Mouse (Mus musculus) kidney, embryonic 15.5 days (tissue): ENCODE results near the gene Ifnar2. TPM values are rescaled to one million over a fixed set of nuclear protein-coding genes. Genes with fewer than 3 reads are reported as not detected.

ENCODE experiments used
- ATAC-seq: fragments of 200-750 bp; cut with Nextera tagmentation; replicated peaks from 2 replicates; pipeline ENCODE4 v1.8.0; 2017; ENCODE audit warnings: moderate TSS enrichment; ENCODE audit not compliant: low FRiP score
- H3K27ac ChIP-seq: fragments of 300-500 bp; sonication (generic); 2 replicates; pipeline ENCODE4 v1.5.1; 2015; ENCODE audit warnings: mild to moderate bottlenecking, inconsistent platforms
- H3K27me3 ChIP-seq: fragments of 300-500 bp; sonication (generic); 2 replicates; pipeline ENCODE4 v1.6.1; 2015; ENCODE audit warnings: inconsistent platforms
- H3K36me3 ChIP-seq: fragments of 300-500 bp; sonication (generic); 2 replicates; pipeline ENCODE4 v1.6.1; 2015; ENCODE audit warnings: inconsistent platforms
- H3K4me1 ChIP-seq: fragments of 300-500 bp; sonication (generic); 2 replicates; pipeline ENCODE4 v1.6.1; 2015; ENCODE audit warnings: inconsistent platforms
- H3K4me2 ChIP-seq: fragments of 300-500 bp; sonication (generic); 2 replicates; pipeline ENCODE4 v1.6.1; 2015; ENCODE audit warnings: moderate library complexity, mild to moderate bottlenecking, inconsistent platforms
- H3K4me3 ChIP-seq: fragments of 300-500 bp; sonication (generic); replicated peaks from 2 replicates; pipeline ENCODE4 v1.5.1; 2015; ENCODE audit warnings: mild to moderate bottlenecking, inconsistent platforms
- H3K9ac ChIP-seq: fragments of 300-500 bp; sonication (generic); 2 replicates; pipeline ENCODE4 v1.6.1; 2015; ENCODE audit warnings: mild to moderate bottlenecking, inconsistent platforms
- H3K9me3 ChIP-seq: fragments of 300-500 bp; sonication (generic); replicated peaks from 2 replicates; pipeline ENCODE4 v1.6.1; 2016; ENCODE audit warnings: inconsistent platforms
- WGBS: fragments of 180-500 bp; shearing (Covaris S2); methylation state at CpG from one replicate; pipeline ENCODE4 v1.1.7; 2015; ENCODE audit warnings: mixed read lengths; 5-methylcytosine and 5-hydroxymethylcytosine counted together
- polyA plus RNA-seq: library from polyadenylated mRNA; unstranded; fragments of >200 nt; fragmentation: Nextera tagmentation; extraction: Ambion mirVana; gene quantifications from 2 replicates; pipeline ENCODE4 v1.2.1, GENCODE M21; 2015

Gene Ifnar2
- polyA plus RNA-seq, 1 experiment from 2014 or later = 50.5 TPM

DNA sequence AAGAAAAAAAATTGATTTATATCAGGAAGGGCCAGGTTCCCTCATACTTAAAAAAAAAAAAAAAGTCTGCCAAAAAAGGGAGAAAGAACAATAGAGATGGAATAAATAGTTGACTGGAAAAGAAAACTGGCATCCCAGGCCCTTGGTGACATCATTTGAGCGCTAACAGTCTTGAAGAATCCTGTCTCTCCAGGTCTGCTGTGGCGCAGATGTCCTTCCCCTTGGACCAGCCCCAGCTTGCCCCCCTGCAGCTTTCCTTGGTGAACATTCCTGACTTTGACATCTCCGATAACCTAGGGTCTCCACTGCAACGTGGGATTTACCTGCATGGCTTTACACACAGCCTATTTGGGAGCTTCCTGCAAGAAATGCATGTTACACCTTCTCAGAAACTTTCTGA lies 9.0 kb downstream of the Ifnar2 start:
- no peaks in the 10 kb centered on the region for H3K27me3 ChIP-seq
- no peak overlapping the region for H3K9ac ChIP-seq
- ATAC-seq = no peak
- peaks cover 27% of the 10 kb centered on the region for H3K36me3 ChIP-seq
- no peak overlapping the region for H3K4me2 ChIP-seq
- H3K4me1 ChIP-seq = peaks cover 38% of the 10 kb centered on the region
- no peak overlapping the region for H3K4me3 ChIP-seq
- H3K27ac ChIP-seq = no peak overlapping the region
- WGBS = 84% methylated on average over 4 of the region's 4 CpGs
- H3K9me3 ChIP-seq = no peaks in the 10 kb centered on the region

DNA sequence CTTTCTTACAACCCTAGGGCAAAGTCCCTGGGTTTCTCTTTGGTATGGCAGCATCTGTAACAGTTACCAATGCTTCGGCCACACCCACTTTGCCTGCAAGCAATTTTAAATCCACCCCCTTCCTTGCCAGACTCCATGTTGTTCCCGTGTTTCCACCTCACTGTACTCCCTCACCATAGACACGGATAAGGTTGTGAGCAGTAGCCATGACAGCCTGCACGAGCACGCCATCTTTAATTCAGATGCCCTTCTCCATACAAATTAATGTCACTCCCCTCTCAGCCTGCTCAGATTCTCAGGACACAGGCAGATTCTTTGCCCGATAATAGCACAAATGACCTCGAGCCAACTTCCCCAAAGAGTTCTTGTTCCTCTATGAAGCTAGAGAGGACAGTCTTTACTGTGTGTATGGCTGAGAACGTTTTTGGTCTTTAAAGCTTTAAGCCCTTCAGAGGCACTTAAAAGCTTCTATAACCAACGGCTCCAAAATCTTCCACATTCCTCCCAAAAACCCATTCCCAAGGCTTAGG lies 9.7 kb downstream of the Ifnar2 start:
- Histone ChIP-seq H3K4me3 (no peak overlapping the region), H3K9ac (no peak overlapping the region), H3K4me1 (peaks cover 38% of the 10 kb centered on the region), H3K36me3 (peaks cover 31% of the 10 kb centered on the region), H3K27me3 (no peaks in the 10 kb centered on the region), H3K9me3 (no peaks in the 10 kb centered on the region), H3K4me2 (no peak overlapping the region), H3K27ac (no peak overlapping the region)
- WGBS = 91% methylated on average over 9 of the region's 9 CpGs
- no peak for ATAC-seq

DNA sequence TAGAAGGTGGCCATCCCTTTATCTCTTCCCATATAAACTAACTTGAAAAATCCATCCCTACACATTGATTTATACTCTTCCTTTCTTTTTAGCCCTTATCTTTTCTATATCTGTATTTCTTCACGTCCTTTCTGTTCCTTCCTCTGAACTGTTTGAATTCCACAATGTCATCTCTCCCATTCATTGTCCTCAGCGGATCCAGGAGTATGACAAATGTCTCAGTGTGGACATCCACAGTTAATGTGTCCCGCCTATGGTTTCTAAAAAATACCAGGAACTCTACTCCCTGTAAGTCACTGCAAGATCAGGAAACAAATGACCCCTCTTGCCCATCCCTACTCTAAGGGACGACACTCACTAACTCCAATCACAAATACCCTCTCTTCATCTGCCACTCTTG lies 11.6 kb downstream of the Ifnar2 start:
- H3K4me3 ChIP-seq = no peak overlapping the region
- peaks cover 23% of the 10 kb centered on the region for H3K4me1 ChIP-seq
- 65% methylated on average over 4 of the region's 4 CpGs for WGBS
- 0 out of 2 replicates have a peak overlapping the region, but pooled peaks have one; percentile 0 for H3K27ac ChIP-seq
- H3K9me3 ChIP-seq = no peaks in the 10 kb centered on the region
- ATAC-seq = no peak
- H3K27me3 ChIP-seq = no peaks in the 10 kb centered on the region
- peaks cover 45% of the 10 kb centered on the region for H3K36me3 ChIP-seq
- no peak overlapping the region for H3K4me2 ChIP-seq
- no peak overlapping the region for H3K9ac ChIP-seq

DNA sequence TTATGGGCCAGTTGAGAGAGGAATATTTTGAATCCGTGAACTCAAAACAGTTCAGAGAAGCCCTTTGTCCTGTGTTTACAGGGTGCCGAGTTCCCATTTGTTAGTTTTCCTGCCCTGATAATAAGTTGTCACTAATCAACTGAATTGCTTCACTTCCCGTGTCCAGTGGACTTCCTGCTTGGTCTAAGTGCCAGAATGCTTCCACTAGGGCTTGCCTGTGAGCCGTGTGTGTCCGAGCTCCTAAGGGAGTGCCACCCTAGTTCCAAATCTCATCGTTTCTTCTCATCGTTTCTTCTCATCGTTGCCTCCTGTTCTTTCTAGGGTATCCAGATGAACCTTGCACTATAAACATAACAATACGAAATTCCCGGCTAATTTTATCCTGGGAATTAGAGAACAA lies 13.0 kb downstream of the Ifnar2 start:
- no peak overlapping the region for H3K4me2 ChIP-seq
- H3K9ac ChIP-seq = no peak overlapping the region
- peaks cover 55% of the 10 kb centered on the region for H3K36me3 ChIP-seq
- H3K4me1 ChIP-seq = peaks cover 15% of the 10 kb centered on the region
- WGBS = 25% methylated on average over 10 of the region's 10 CpGs
- ATAC-seq = 0 out of 2 replicates have a peak, but pooled peaks have one; percentile 25
- H3K27ac ChIP-seq = peak overlapping the region; percentile 54
- no peaks in the 10 kb centered on the region for H3K27me3 ChIP-seq
- no peak overlapping the region for H3K4me3 ChIP-seq
- H3K9me3 ChIP-seq = 0 out of 2 replicates have a peak, but pooled peaks cover 5% of the 10 kb centered on the region

DNA sequence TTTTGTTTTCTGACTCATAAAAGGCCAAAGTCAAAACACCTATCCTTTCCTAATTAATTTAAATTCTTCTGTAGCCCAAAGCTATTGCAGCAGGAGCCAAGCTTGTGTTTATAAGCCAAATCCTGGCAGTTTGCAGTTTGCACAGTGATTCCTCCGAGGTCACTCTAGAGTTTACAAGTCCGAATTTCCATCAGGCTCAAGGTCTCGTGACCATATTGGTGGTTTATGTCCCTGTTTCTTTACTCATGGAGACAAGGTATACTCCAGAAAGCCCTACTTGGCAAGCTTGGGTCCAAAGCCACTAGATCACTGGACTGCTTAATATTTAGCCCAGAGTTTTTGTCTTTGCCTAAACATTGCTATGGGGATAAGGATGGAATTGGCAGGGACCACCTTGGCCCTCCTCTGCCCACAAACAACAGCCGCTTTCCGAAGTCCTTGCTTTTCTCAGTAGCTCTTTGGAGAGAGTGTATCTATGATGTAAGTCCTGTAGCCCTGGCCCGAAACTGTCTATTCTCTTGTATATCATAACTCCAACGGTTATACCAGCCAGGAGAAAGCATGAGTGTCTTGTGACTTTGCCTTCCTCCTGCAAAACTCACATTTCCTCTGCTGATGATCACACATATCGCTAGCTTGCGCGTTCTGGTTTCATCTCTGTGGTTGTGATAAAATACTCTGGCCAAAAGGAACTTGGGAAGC lies 14.0 kb downstream of the Ifnar2 start:
- Histone ChIP-seq H3K9me3 (0 out of 2 replicates have a peak, but pooled peaks cover 5% of the 10 kb centered on the region), H3K27ac (no peak overlapping the region), H3K4me3 (no peak overlapping the region), H3K4me1 (peaks cover 12% of the 10 kb centered on the region), H3K27me3 (no peaks in the 10 kb centered on the region), H3K4me2 (no peak overlapping the region), H3K9ac (no peak overlapping the region), H3K36me3 (peaks cover 58% of the 10 kb centered on the region)
- ATAC-seq = no peak
- WGBS = 89% methylated on average over 10 of the region's 10 CpGs

DNA sequence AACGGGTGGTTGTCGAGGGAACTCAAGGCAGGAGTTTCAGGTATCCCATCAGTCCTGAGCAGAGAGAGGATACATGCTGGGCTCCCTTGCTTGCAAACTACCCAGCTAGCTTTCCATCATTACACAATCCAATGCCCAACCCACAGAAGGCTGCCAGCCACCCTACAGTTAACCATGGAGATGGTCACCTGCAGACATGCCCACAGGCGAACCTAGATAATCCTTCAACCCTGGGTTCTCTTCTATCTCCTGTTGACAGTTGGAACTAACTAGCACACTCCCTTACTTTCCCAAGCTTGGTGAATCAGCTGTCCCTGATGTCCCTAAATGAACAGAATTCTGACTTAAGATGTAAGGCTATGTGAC lies 14.5 kb downstream of the Ifnar2 start:
- Histone ChIP-seq H3K4me1 (peaks cover 12% of the 10 kb centered on the region), H3K9me3 (0 out of 2 replicates have a peak, but pooled peaks cover 5% of the 10 kb centered on the region), H3K4me2 (no peak overlapping the region), H3K4me3 (no peak overlapping the region), H3K27me3 (no peaks in the 10 kb centered on the region), H3K36me3 (peaks cover 60% of the 10 kb centered on the region), H3K27ac (no peak overlapping the region), H3K9ac (no peak overlapping the region)
- no peak for ATAC-seq
- WGBS = 90% methylated on average over 3 of the region's 3 CpGs

DNA sequence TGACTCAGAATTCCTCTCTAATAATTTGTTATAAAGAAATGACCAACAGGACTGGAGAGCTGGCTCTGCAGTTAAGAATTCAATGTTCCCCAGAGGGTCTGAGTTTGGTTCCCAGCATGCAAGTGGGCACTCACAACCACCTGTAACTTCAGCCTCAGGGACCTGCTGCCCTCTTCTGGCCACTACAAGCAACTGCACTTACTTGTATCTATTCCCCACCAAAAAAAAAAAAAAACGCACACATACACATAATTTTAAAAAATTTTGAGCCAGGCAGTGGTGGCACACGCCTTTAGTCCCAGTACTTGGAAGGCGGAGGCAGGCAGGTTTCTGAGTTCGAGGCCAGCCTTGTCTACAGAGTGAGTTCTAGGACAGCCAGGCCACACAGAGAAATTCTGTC lies 17.5 kb downstream of the Ifnar2 start:
- 96% methylated on average over 4 of the region's 4 CpGs for WGBS
- peaks cover 76% of the 10 kb centered on the region for H3K36me3 ChIP-seq
- no peak overlapping the region for H3K4me2 ChIP-seq
- H3K9me3 ChIP-seq = 0 out of 2 replicates have a peak, but pooled peaks cover 5% of the 10 kb centered on the region
- H3K27me3 ChIP-seq = no peaks in the 10 kb centered on the region
- no peak overlapping the region for H3K27ac ChIP-seq
- H3K9ac ChIP-seq = no peak overlapping the region
- H3K4me3 ChIP-seq = no peak overlapping the region
- H3K4me1 ChIP-seq = peaks cover 9% of the 10 kb centered on the region
- no peak for ATAC-seq

DNA sequence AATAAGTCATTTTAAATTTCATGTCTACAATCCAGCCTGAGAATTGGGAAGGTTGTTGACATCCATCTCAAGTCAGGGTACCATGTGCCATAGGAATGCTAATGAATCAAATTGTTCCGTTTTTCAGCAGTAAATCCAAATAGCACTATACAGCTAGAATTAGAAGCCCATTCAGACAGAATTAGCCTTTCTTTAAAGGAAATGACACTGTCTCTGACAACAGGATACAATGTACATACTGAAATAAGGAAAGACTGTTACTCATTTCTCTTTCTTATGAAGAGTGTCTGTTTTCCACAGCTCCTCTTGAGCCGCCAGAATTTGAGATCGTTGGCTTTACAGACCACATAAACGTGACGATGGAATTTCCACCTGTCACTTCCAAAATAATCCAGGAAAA lies 18.8 kb downstream of the Ifnar2 start, which contains the start of gene Gm21970:
Gene Gm21970 (plus strand): TSS at position 301 of the 400 bp plus-strand sequence.
- ATAC-seq = no peak
- H3K27me3 ChIP-seq = no peaks in the 10 kb centered on the region
- H3K27ac ChIP-seq = no peak within 1 kb of the TSS
- H3K4me2 ChIP-seq = no peak within 1 kb of the TSS
- 79% methylated on average over 5 of the region's 5 CpGs for WGBS
- H3K9ac ChIP-seq = no peak within 1 kb of the TSS
- H3K4me3 ChIP-seq = no peak within 1 kb of the TSS
- 0 out of 2 replicates have a peak, but pooled peaks cover 5% of the 10 kb centered on the region for H3K9me3 ChIP-seq
- no peaks in the 10 kb centered on the region for H3K4me1 ChIP-seq
- peaks cover 86% of the 10 kb centered on the region for H3K36me3 ChIP-seq

DNA sequence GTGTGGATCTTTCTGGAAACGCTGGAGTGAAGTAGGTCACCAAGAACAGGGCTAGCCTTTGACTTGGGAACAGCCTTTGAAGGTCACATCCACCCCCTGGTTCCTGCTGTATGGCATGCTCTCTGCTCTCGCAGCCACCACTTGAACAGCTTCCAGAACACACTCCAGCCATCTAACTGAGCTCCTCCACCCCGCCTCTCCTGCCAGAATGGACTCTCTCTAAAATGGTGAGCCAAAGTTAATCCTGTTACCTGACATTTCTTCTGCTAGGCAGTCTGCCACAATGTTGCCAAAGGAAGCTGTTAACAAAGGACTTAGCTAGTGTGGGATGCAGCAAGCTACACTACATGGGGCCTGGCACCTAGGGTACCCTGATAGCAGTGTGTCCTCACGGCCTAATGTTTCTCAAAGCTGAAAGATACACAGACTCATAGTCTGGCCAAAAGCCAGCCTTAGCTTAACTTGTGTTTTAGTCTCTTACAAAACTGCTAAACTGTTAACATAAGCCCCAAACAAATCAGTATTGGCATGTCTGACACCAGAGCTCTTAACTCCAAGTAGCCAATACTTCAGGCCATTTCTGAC lies 22.3 kb downstream of the Ifnar2 start:
- 82% methylated on average over 4 of the region's 4 CpGs for WGBS
- H3K27ac ChIP-seq = no peak overlapping the region
- 0 out of 2 replicates have a peak, but pooled peaks cover 2% of the 10 kb centered on the region for H3K9me3 ChIP-seq
- no peaks in the 10 kb centered on the region for H3K4me1 ChIP-seq
- no peaks in the 10 kb centered on the region for H3K27me3 ChIP-seq
- H3K9ac ChIP-seq = no peak overlapping the region
- no peak for ATAC-seq
- H3K36me3 ChIP-seq = peaks cover 53% of the 10 kb centered on the region
- no peak overlapping the region for H3K4me2 ChIP-seq
- no peak overlapping the region for H3K4me3 ChIP-seq

DNA sequence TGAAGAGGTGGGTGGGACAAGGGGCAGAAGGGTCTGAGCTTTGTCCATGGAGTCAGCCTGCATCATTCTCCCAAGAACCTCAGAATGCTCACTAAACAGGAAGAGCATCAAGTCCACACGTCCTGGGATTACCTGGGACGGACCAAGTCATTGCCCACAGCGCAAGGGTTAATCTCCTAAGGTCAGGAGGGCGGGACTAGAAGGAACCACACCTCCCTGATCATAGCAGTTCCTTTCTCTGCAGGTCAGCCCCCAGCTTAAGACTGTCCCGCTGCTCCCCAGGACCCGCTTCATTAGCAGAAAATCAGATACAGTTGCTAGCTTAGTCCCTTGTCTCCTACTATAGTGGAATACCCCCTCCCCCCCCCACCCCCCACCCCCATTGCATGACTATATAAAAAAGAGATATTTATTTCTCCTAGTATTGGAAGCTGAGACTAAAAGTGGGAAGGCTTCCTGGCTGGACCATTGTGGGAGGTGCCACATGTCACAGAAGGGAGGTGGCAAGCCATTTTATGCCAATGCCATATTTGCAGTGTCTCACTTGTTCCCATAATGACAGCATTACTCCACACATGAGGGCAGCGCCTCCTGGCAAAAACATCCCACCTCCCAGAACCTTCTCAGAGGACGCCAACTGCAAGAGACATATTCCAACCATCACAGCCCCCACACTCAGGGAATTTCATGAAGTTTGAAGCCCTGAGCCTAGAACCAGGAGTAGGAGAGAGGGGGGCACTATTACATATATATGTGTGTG lies 23.2 kb downstream of the Ifnar2 start:
- 63% methylated on average over 8 of the region's 8 CpGs for WGBS
- H3K4me2 ChIP-seq = no peak overlapping the region
- H3K9ac ChIP-seq = no peak overlapping the region
- peaks cover 54% of the 10 kb centered on the region for H3K36me3 ChIP-seq
- H3K4me3 ChIP-seq = no peak overlapping the region
- no peaks in the 10 kb centered on the region for H3K4me1 ChIP-seq
- H3K9me3 ChIP-seq = no peaks in the 10 kb centered on the region
- no peak; the same call in 1 of the 2 replicates for ATAC-seq
- no peaks in the 10 kb centered on the region for H3K27me3 ChIP-seq
- H3K27ac ChIP-seq = no peak overlapping the region

DNA sequence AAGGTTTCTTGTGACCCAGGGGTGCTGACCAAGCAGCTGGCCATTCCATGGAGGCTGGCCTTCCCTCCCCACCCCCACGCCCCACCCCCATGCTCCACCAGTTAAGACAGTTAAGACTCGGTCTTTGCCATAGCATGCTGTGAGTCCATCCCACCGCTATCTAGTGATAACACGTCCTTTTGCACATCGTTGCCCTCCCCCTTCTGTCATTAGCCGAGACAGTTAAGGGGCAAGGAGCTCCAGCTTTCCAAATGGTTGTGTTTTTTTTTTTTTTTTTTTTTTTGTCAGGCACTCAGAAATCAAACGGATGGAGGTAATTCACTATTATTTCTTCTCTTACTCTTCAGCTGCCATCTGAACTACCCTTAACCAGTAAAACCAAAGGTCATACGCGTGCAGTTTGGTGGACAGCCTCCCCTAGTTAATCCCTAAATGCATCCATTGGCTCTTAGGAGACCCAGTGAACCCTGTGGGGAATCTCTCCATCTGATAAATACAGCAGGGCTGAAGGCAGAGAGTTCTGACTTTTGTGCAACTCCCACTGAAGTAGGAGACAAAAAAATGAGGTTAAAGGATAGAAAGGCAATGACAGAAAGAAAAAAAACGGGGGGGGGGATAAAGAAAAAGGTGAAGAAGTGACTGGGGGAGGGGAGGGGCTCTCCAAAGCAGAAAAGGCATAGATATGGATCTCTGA lies 24.4 kb downstream of the Ifnar2 start:
- H3K27ac ChIP-seq = no peak overlapping the region
- no peak for ATAC-seq
- peaks cover 47% of the 10 kb centered on the region for H3K36me3 ChIP-seq
- no peak overlapping the region for H3K9ac ChIP-seq
- no peaks in the 10 kb centered on the region for H3K27me3 ChIP-seq
- no peaks in the 10 kb centered on the region for H3K9me3 ChIP-seq
- H3K4me1 ChIP-seq = no peaks in the 10 kb centered on the region
- 69% methylated on average over 10 of the region's 10 CpGs for WGBS
- H3K4me2 ChIP-seq = no peak overlapping the region
- no peak overlapping the region for H3K4me3 ChIP-seq
